Mouse (Mus musculus): ENCODE measurements around the gene Adtrp.

Gene Adtrp

GRCm38 (mm10) chr13:41847516-41848126 is at the start of gene Adtrp:
TSS of gene Adtrp (minus strand) at chr13:41847684.
- DNase-seq, result peak; percentile 31 to 48

GRCm38 (mm10) chr13:41892016-41892415 is 44.5 kb upstream of the Adtrp start:
- DNase-seq, result no peak

GRCm38 (mm10) chr13:41890618-41891017 is 43.1 kb upstream of the Adtrp start:
- no peak for DNase-seq

GRCm38 (mm10) chr13:41890111-41890600 is 42.7 kb upstream of the Adtrp start:
- no peak for DNase-seq

- DNase-seq, result no peak
Measured at GRCm38 (mm10) chr13:41888644-41889043, 41.2 kb upstream of the Adtrp start.

GRCm38 (mm10) chr13:41886120-41886519 is 38.6 kb upstream of the Adtrp start:
- DNase-seq, result no peak

GRCm38 (mm10) chr13:41883665-41884291 is 36.3 kb upstream of the Adtrp start:
- no peak for DNase-seq

- DNase-seq, result no peak
Measured at GRCm38 (mm10) chr13:41881201-41881600, 33.7 kb upstream of the Adtrp start.

- DNase-seq, result no peak
Measured at GRCm38 (mm10) chr13:41880525-41880924, 33.0 kb upstream of the Adtrp start.

GRCm38 (mm10) chr13:41872686-41873085 is 25.2 kb upstream of the Adtrp start:
- peak in 1 of 2 experiments; percentile 15 for DNase-seq

GRCm38 (mm10) chr13:41872161-41872562 is 24.7 kb upstream of the Adtrp start:
- DNase-seq, result peak in 1 of 2 experiments; percentile 13

- DNase-seq, result no peak
Measured at GRCm38 (mm10) chr13:41867533-41867932, 20.0 kb upstream of the Adtrp start.

- DNase-seq, result peak; percentile 53 to 69
Measured at GRCm38 (mm10) chr13:41865575-41865974, 18.1 kb upstream of the Adtrp start.

- peak; percentile 67 to 74 for DNase-seq
Measured at GRCm38 (mm10) chr13:41865071-41865470, 17.6 kb upstream of the Adtrp start.

- no peak for DNase-seq
Measured at GRCm38 (mm10) chr13:41860603-41861405, 13.3 kb upstream of the Adtrp start.

- peak in 1 of 2 experiments; percentile 35 for DNase-seq
Measured at GRCm38 (mm10) chr13:41855206-41856185, 8.0 kb upstream of the Adtrp start.

GRCm38 (mm10) chr13:41850727-41851378 is 3.4 kb upstream of the Adtrp start:
- DNase-seq, result no peak

GRCm38 (mm10) chr13:41846516-41846915 is 968 bp downstream of the Adtrp start:
- DNase-seq, result peak in 1 of 2 experiments; percentile 6

- no peak for DNase-seq
Measured at GRCm38 (mm10) chr13:41845013-41845412, 2.5 kb downstream of the Adtrp start.

GRCm38 (mm10) chr13:41844071-41844470 is 3.4 kb downstream of the Adtrp start:
- DNase-seq, result no peak

- DNase-seq, result no peak
Measured at GRCm38 (mm10) chr13:41833614-41834139, 13.8 kb downstream of the Adtrp start.

Measured in kidney, postnatal 4 days (tissue).